Mouse (Mus musculus) left cerebral cortex, adult 8-10 months (tissue): Measurements from ENCODE around the gene Mrpl9. TPM values are rescaled to one million over a fixed set of nuclear protein-coding genes. Genes with fewer than 3 reads are reported as not detected.

ENCODE experiments used
- total RNA-seq, 4 experiments: library from RNA; stranded (reverse); gene quantifications; 2 replicates each; pipeline ENCODE4 v1.2.4; 2022

The Mrpl9 gene
- total RNA-seq, 4 experiments from 2014 or later, result 32.7 to 40.7 (median 38.1) TPM

Other genes starting within 250 kb of the Mrpl9 start
- gene Gm5286, start 246.6 kb upstream of the Mrpl9 start, total RNA-seq, result not detected
- not detected for gene Gm4778, start 179.3 kb upstream of the Mrpl9 start, total RNA-seq
- gene Them4, start 133.2 kb upstream of the Mrpl9 start, total RNA-seq, result 10 to 100 TPM; 18.6 to 21.8 (median 20.3) TPM
- gene Them5, start 101.2 kb upstream of the Mrpl9 start, total RNA-seq, result not detected
- under 1 TPM in 2 of 4 experiments, not detected in 2; 0.25 to 0.58 TPM for gene C2cd4d, start 80.9 kb upstream of the Mrpl9 start, total RNA-seq
- 1 to 10 TPM; 1.3 to 2.6 (median 2.0) TPM for gene Rorc, start 70.5 kb upstream of the Mrpl9 start, total RNA-seq
- 1 to 10 TPM in 3 of 4 experiments, under 1 TPM in 1; 0.97 to 1.2 (median 1.1) TPM for gene Lingo4, start 44.8 kb upstream of the Mrpl9 start, total RNA-seq
- gene Tdrkh, start 30.0 kb upstream of the Mrpl9 start, total RNA-seq, result 10 to 100 TPM; 38.3 to 42.1 (median 41.7) TPM
- gene Oaz3, start 597 bp downstream of the Mrpl9 start, total RNA-seq, result not detected
- 100 to 1,000 TPM; 136 to 175 (median 139) TPM for gene Celf3, start 35.0 kb downstream of the Mrpl9 start, total RNA-seq
- 1 to 10 TPM; 5.2 to 6.9 (median 6.1) TPM for gene Riiad1, start 37.0 kb downstream of the Mrpl9 start, total RNA-seq
- gene Snx27, start 139.4 kb downstream of the Mrpl9 start, total RNA-seq, result 100 to 1,000 TPM; 100 to 109 (median 105) TPM
- not detected for gene Gm10972, start 199.8 kb downstream of the Mrpl9 start, total RNA-seq
- gene Tuft1, start 215.6 kb downstream of the Mrpl9 start, total RNA-seq, result 1 to 10 TPM; 2.1 to 3.7 (median 2.7) TPM